Mouse (Mus musculus): ENCODE results near the gene Slc12a9. TPM values are rescaled to one million over a fixed set of nuclear protein-coding genes. Genes with fewer than 3 reads are reported as not detected.

Slc12a9 gene
- polyA plus RNA-seq, 1 experiment from 2014 or later = 17.2 TPM

Other genes with a start within 250 kb of the Slc12a9 start
- gene Trim56, start 217.4 kb downstream of the Slc12a9 start, polyA plus RNA-seq (2016; fragmentation: Nextera tagmentation; extraction: Ambion mirVana) = 5.2 and 5.4 TPM in 2 replicates
- gene Muc3, start 184.3 kb downstream of the Slc12a9 start, polyA plus RNA-seq (2016; fragmentation: Nextera tagmentation; extraction: Ambion mirVana) = not detected in 2 replicates
- 0.13 TPM in 1 of 2 replicates, not detected in the other for gene Muc3a, start 121.2 kb downstream of the Slc12a9 start, polyA plus RNA-seq (2016; fragmentation: Nextera tagmentation; extraction: Ambion mirVana)
- 5.9 and 7.1 TPM in 2 replicates for gene Ache, start 46.1 kb downstream of the Slc12a9 start, polyA plus RNA-seq (2016; fragmentation: Nextera tagmentation; extraction: Ambion mirVana)
- gene Ufsp1, start 39.0 kb downstream of the Slc12a9 start, polyA plus RNA-seq (2016; fragmentation: Nextera tagmentation; extraction: Ambion mirVana) = 10.6 and 12.2 TPM in 2 replicates
- gene Srrt, start 25.9 kb downstream of the Slc12a9 start, polyA plus RNA-seq (2016; fragmentation: Nextera tagmentation; extraction: Ambion mirVana) = 175 and 186 TPM in 2 replicates
- gene Trip6, start 19.2 kb downstream of the Slc12a9 start, polyA plus RNA-seq (2016; fragmentation: Nextera tagmentation; extraction: Ambion mirVana) = 53.9 and 57.2 TPM in 2 replicates
- 29.7 and 31.4 TPM in 2 replicates for gene Ephb4, start 16.5 kb upstream of the Slc12a9 start, polyA plus RNA-seq (2016; fragmentation: Nextera tagmentation; extraction: Ambion mirVana)
- 0.05 and 0.13 TPM in 2 replicates for gene Zan, start 143.5 kb upstream of the Slc12a9 start, polyA plus RNA-seq (2016; fragmentation: Nextera tagmentation; extraction: Ambion mirVana)
- gene Pop7, start 168.9 kb upstream of the Slc12a9 start, polyA plus RNA-seq (2016; fragmentation: Nextera tagmentation; extraction: Ambion mirVana) = 56.1 and 70.9 TPM in 2 replicates
- 14.7 and 14.9 TPM in 2 replicates for gene Gigyf1, start 185.0 kb upstream of the Slc12a9 start, polyA plus RNA-seq (2016; fragmentation: Nextera tagmentation; extraction: Ambion mirVana)
- 1.3 and 4.5 TPM in 2 replicates for gene Epo, start 199.6 kb upstream of the Slc12a9 start, polyA plus RNA-seq (2016; fragmentation: Nextera tagmentation; extraction: Ambion mirVana)
- 387 and 460 TPM in 2 replicates for gene Gnb2, start 199.9 kb upstream of the Slc12a9 start, polyA plus RNA-seq (2016; fragmentation: Nextera tagmentation; extraction: Ambion mirVana)
- gene Actl6b, start 219.9 kb upstream of the Slc12a9 start, polyA plus RNA-seq (2016; fragmentation: Nextera tagmentation; extraction: Ambion mirVana) = 10.3 and 47.6 TPM in 2 replicates
- 1.7 and 4.9 TPM in 2 replicates for gene Tfr2, start 236.2 kb upstream of the Slc12a9 start, polyA plus RNA-seq (2016; fragmentation: Nextera tagmentation; extraction: Ambion mirVana)

All from hindbrain, embryonic 10.5 days (tissue).